Mouse (Mus musculus) skeletal muscle tissue, adult 2 months (tissue): Measurements from ENCODE around the gene Rabgef1.

ENCODE experiments used
- DNase-seq: peaks from one replicate; pipeline ENCODE4 v3.0.0-alpha.2; 2012; ENCODE audit warnings: low read depth, low spot score

Gene Rabgef1

DNA sequence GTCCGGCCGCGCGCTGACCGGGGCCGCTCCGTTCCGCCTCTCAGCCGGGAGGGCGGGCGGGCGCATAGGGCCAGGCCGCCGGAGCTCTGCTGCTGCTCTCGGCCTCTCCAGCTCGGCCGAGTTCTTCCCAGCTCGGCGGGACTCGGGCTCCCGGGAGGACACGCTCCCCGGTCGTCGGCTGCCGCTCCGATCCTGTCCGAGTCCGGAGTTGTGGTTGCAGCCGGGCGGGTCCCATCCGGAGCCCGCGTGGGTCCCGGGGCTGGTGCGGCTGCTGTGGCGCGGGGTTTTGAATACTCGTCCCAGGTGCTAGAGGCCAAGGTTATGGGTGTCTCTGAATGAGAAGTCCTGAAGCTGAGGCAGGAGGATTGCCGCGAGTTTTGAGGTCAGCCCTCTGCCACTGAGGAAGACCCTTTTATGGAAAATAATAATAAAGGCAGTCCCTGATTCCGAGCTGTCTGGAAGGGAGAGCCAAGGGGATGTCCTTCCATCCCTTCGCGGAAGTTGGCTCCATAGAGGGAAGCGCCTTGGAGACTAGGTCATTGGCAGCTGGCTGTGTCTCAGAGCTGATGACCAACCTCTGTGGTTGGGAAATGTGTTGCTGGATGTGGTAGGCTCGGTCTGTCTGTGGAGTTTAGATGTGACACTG, 481 bp downstream of the Rabgef1 start:
- peak; percentile 77 for DNase-seq

DNA sequence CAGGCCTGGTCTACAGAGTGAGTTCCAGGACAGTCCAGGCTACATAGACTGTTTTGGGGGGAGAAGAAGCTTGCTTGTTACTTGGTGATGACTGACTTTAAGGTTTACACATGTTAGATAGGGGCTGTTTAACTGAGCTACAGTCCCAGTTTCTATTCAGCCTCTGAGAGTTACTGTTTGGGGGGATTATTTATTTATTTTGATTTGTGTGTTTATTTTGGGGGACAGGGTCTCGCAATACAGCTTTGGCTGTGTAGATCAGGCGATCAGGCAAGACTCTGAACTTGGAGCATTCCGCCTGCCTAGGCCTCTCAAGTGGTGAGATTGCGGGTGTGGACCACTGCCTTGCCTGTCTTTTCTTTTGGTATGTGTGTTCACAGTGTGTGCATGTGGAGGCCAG, 1.4 kb downstream of the Rabgef1 start:
- DNase-seq: no peak

- DNase-seq: no peak
Measured at GRCm38 (mm10) chr5:130177871-130178270, 6.3 kb downstream of the Rabgef1 start.

- DNase-seq: no peak
Measured at GRCm38 (mm10) chr5:130180362-130180761, 8.8 kb downstream of the Rabgef1 start.

GRCm38 (mm10) chr5:130181740-130182540, 10.3 kb downstream of the Rabgef1 start:
- no peak for DNase-seq

- DNase-seq: no peak
Measured at GRCm38 (mm10) chr5:130182541-130182821, 10.9 kb downstream of the Rabgef1 start.

- DNase-seq: no peak
Measured at GRCm38 (mm10) chr5:130184193-130184856, 12.7 kb downstream of the Rabgef1 start.

DNA sequence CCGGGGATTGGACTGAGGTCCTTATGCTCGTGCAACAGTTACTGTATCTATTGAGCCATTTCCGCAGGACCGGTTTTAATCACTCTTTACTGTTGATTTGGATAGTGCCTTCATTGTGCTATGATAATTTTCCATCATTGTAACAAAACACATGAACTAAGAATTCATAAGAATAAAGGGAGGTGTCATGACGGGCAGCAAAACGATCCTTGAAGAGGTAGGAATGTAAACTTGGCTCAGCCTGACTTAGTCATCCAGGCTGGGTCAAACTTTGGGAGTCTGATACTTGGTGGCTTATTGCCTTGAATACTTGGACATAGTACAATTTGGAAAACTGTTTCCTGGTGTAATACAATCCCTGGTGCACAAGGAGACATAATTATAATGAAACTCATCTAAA, 13.7 kb downstream of the Rabgef1 start:
- DNase-seq: no peak

GRCm38 (mm10) chr5:130187383-130187782, 15.8 kb downstream of the Rabgef1 start:
- DNase-seq: no peak

- no peak for DNase-seq
Measured at GRCm38 (mm10) chr5:130190909-130191308, 19.3 kb downstream of the Rabgef1 start.

- DNase-seq: no peak
Measured at GRCm38 (mm10) chr5:130191865-130192264, 20.3 kb downstream of the Rabgef1 start.

- no peak for DNase-seq
Measured at GRCm38 (mm10) chr5:130192356-130192944, 20.9 kb downstream of the Rabgef1 start.

DNA sequence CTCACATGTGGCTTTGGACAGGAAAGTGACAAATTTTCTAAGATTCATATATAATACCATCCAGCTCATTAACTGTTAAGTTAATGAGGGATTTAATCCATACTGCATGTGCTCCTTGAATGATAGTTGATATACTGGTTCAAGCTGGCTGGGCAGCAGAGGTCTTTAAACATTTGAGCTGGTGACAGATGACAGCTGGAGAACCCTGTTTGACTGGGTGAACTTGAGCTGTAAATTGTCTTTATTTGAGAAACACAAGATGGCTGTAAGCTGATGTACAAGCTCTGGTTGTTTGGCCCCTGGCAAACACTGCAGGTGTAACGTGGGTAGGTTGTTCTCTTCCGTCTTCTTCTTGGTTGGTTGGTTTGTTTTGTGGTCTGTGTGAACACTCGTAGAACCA, 22.2 kb downstream of the Rabgef1 start:
- DNase-seq: no peak

DNA sequence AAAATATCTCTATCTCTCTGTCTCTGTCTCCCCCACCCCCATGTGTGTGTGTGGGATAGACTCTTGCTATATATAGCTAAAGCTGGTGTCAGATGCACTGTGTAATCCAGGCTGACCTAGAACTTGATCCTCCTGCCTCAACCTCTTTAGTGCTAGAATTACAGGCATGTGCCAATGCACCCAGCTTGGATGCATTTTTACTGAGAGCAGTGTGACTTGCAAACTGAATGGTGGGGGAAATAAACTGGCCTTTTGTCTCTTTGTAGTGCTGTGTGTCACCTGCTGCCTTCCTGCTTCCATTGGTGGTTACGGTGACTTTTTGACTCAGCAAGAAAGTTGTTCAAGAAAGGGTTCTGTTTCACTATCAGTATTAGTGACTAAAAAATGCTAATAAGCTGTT, 24.7 kb downstream of the Rabgef1 start:
- peak; percentile 77 for DNase-seq

GRCm38 (mm10) chr5:130197454-130197853, 25.9 kb downstream of the Rabgef1 start:
- peak; percentile 67 for DNase-seq

GRCm38 (mm10) chr5:130197981-130198380, 26.4 kb downstream of the Rabgef1 start:
- DNase-seq: peak; percentile 94

DNA sequence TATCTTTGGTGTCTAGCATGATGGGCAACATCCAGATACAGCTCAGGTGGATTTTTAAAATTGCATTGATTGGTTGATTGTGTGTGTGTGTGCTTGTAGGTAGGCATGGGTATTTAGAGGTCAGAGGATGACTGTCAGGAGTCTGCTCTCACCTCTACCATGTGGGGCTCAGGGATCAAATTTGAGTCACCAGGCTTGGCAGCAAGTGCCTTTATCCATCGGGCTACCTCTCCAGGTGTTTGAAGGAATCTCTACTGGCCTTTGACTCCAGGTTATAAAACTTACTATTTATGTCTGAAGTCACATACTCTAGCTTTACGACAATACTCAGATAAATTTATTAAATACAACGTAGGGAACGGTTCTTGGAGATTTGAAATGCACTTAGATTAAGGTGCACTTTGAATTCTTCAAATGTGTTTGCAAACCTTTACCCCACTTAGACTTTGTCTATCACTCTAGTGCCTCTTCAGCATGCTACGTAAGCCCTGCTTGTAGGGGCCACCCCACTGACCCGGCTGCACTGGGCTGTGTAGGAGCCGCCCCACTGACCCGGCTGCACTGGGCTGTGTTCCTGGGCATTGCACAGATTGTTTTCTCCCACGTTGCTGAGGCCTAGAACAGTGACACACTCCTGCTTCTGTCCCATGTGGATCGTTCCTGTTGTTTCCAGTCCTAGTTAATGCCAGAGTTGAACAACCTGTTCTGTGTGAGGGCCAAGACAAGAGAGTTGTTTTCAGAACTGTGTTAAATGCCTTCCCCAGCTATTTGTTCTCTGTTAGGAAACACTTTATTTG, 28.8 kb downstream of the Rabgef1 start:
- no peak for DNase-seq

DNA sequence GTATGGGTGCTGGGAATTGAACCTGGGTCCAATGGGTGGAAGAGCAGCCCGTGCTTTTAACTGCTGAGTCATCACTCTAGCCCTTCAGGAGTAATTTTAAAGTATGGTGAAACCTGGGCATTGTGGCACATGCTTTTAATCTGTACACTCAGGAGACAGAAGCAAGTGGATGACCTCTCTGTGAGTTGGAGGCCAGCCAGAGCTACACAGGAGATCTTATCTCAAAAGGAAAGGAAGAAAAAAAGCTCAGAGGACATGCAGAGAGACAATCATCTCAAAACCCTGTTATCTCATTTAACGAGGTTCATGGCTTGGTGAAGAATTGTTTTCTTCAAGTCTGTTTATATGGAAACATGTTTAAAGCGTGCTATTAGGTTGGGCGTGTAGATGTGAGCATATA, 32.4 kb downstream of the Rabgef1 start:
- no peak for DNase-seq

GRCm38 (mm10) chr5:130204560-130204959, 33.0 kb downstream of the Rabgef1 start:
- DNase-seq: no peak

- no peak for DNase-seq
Measured at GRCm38 (mm10) chr5:130205441-130206023, 33.9 kb downstream of the Rabgef1 start.

DNA sequence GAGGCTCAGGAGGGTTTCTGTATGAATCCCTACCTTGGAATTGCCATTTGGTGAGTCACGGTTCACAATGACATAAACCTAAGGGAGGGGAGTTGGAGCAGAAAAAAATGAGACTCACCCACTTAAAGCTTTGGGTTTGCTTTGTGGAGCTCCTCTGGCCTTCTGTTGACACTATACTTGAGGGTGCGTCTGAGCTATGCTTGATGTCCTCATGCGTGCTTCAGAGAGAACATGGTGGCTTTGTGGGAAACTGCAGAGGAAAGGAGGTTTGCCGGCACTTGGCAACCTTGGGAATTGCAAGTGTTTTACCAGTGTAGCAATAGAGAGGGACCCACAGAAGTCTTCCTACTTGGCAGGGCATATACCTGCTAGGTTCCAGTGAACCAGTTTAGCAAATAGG, 35.7 kb downstream of the Rabgef1 start:
- no peak for DNase-seq
